Mouse (Mus musculus) lung, adult 2 months (tissue): Measurements from ENCODE around the gene Cadps.

Experiments used
- CTCF ChIP-seq: fragments of 200-500 bp; IDR thresholded peaks from 2 replicates; pipeline ENCODE4 v1.5.1; 2011; ENCODE audit warnings: mild to moderate bottlenecking, low read length, control low read depth; ENCODE audit not compliant: insufficient read depth
- POLR2A ChIP-seq: fragments of 200-500 bp; IDR thresholded peaks from 2 replicates; pipeline ENCODE4 v1.6.1; 2011; ENCODE audit warnings: low read depth, mild to moderate bottlenecking, control low read depth, low read length, borderline replicate concordance; ENCODE audit errors: extremely low read depth

DNA sequence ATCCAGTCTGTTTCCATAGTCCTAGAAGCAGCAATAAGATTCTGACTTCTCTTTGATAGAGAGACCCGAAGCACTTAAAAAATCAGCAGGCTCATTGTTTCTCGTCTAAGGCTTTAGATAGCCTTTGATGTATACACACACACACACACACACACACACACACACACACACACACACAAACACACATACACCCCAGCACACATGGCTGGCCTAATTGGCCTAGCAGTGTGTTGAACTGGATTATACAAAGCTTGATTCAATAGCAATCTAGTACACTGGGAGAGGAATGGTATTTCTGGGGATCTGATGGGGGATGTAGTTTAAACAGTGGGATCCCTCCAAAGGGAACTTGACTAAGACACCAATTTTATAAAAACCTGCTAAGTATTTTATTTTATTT is 381.9 kb downstream of the Cadps start:
- TF ChIP-seq CTCF (no peak), POLR2A (no peak)
